Mouse (Mus musculus) layer of hippocampus, adult 2 months (tissue): ENCODE data around the gene Pigc. TPM values are rescaled to one million over a fixed set of nuclear protein-coding genes. Genes with fewer than 3 reads are reported as not detected.
A peak's percentile ranks its signal among the peaks of the same experiment; 100 is the strongest.

ENCODE experiments used
- DNase-seq, 2 experiments: peaks; one replicate each; pipeline ENCODE4 v3.0.0; 2022; ENCODE audit warnings: low spot score in 2 of 2
- H3K27ac ChIP-seq: fragments of 200-600 bp; 2 replicates; pipeline ENCODE4 v1.8.1; 2022
- H3K4me3 ChIP-seq: fragments of 200-600 bp; 2 replicates; pipeline ENCODE4 v1.8.1; 2022; ENCODE audit warnings: mild to moderate bottlenecking
- CTCF ChIP-seq: fragments of 200-600 bp; conservative IDR thresholded peaks from 2 replicates; pipeline ENCODE4 v1.8.1; 2022; ENCODE audit warnings: antibody characterized with exemption, mild to moderate bottlenecking, moderate library complexity
- total RNA-seq, 2 experiments: library from RNA; stranded (reverse); gene quantifications; 2 replicates each; pipeline ENCODE4 v1.2.3; 2021

Pigc gene
- total RNA-seq, 2 experiments from 2014 or later = 13.3 to 14.5 TPM

DNA sequence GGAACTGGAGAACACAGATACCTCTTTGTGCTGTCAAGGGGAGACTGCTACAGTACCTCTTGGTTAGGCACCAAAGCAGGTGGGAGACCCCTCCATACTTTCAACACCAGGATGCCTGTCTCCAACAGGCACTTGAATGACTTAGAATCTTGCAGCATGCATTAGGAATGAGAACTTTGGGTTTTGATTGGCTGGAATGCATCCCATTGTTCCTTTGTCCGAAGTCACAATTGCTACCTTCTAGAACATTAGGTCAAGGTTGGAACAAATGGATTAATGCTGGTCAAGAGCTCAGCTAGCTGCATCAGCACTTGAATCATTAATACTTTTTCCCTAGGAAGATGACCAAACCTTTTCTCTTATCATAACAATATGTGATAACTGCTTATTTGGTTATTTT lies 10.6 kb downstream of the Pigc start, which contains the start of gene 4930558K02Rik:
TSS of gene 4930558K02Rik (minus strand) at position 101 of the 400 bp plus-strand sequence.
- Histone ChIP-seq H3K27ac (no peak within 1 kb of the TSS), H3K4me3 (no peak within 1 kb of the TSS)
- TF ChIP-seq CTCF = no peak
- DNase-seq = no peak

DNA sequence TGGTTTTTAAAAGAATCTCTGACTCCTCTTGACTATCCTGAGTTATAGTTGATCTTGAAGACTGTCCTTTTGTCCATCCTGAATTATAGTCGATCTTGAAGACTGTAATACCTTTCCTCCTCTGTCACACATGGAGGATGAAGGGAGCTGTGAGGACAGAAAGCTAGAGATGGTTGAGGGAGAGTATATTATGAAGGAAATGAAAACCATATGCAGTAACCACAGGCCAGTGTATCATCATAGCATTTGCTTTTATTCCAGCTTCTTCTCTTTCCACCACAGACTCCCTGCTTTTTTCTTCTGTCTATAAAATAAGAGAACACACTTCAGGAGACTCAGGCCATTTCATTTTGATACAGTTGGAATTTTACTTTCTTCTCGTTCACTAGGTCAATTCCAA lies 11.1 kb downstream of the Pigc start:
- no peak for DNase-seq
- TF ChIP-seq CTCF = no peak
- H3K4me3 ChIP-seq = no peak overlapping the region
- no peak overlapping the region for H3K27ac ChIP-seq

- DNase-seq = no peak
- TF ChIP-seq CTCF = no peak
- Histone ChIP-seq H3K27ac (no peak overlapping the region), H3K4me3 (no peak overlapping the region)
Measured at GRCm38 (mm10) chr1:161980626-161981298, 11.8 kb downstream of the Pigc start.

DNA sequence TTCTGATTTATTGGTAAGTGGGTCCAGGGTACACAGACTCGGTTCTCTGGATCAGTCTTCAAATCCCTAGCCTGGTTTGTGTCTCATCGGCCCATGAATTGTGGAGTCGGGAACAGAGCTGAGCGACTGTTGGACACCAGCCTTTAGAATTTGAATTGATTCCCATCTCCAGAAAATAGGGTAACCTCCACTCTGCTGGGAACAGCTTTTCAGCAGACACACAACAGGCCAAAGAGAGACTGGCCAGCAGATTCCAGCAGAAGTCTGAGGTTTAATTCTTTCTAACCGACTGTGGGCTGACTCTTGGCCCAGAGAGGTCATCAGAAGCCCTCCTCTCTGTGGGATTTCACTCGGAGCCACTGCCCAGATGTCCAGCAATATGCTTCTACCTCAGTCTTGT lies 14.5 kb downstream of the Pigc start:
- no peak overlapping the region for H3K4me3 ChIP-seq
- TF ChIP-seq CTCF = no peak
- no peak overlapping the region for H3K27ac ChIP-seq
- no peak for DNase-seq

DNA sequence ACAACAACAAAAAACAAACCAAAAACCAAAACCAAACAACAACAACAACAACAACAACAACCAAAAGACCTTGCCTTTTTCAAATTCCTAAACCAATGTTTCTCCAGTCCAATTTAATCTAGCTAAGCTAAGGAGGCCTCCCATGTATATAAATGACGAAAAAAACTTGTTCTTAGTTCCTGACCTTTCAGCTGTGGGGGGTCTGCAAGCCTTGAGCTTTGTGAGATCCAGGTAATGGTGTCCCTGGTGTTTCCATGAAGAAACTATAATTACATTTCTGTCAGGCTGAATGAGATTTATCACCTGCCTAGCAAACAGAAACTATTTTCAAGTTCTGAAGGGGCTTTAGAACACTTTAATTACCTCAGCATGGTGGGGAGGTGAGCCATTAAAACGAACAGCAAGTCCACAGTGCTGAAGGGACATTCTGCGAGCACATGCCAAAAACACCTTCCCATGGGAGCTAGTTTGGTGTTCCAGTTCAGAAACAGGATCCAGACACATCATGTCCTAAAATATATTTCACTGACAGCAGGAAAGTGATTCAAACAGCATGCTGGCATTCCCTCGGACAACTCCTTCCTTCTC lies 15.1 kb downstream of the Pigc start:
- no peak for DNase-seq
- no peak for TF ChIP-seq CTCF
- Histone ChIP-seq H3K27ac (no peak overlapping the region), H3K4me3 (no peak overlapping the region)

DNA sequence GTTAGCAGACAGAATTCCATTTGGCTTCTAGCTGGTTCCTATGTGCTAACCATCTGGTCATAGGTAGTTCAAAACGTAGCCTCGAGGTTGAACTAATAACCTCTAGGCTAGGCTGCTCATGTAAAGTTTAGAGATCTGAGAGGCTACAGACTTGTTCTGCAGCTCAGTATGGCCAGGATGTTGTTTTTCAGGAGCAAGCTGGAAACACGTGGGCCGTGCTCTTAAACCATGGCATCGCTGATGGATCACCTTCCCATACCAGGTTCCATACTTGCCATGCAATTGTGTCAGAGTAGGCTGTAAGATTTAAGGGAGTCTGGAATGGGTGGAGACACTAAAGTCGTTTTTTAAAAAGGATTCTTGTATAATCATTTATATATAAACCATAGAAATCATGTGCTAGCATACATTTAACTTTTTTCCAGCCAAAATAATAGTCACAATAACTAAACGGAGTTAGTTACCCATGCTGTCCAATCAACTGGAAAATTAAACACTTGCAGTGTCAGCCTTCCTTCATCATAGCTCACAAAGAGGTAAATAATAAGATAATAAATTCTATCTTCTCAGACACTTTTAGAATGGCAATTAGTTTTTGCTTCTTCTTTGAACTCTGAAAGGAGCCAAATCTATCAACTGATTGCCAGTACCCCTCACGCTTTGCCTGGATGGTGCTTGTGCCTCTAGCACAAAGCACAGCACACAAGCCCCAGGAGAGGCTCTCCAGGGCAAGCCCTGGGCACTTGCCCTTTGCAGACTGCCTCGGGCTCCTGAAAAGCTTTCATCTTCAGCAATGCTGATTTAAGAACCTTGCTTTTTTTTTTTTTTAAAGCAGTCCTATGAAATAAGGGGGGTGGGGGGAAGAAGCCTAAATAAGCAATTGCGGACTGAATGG lies 21.9 kb downstream of the Pigc start:
- no peak for DNase-seq
- no peak for TF ChIP-seq CTCF
- Histone ChIP-seq H3K27ac (no peak overlapping the region), H3K4me3 (no peak overlapping the region)

DNA sequence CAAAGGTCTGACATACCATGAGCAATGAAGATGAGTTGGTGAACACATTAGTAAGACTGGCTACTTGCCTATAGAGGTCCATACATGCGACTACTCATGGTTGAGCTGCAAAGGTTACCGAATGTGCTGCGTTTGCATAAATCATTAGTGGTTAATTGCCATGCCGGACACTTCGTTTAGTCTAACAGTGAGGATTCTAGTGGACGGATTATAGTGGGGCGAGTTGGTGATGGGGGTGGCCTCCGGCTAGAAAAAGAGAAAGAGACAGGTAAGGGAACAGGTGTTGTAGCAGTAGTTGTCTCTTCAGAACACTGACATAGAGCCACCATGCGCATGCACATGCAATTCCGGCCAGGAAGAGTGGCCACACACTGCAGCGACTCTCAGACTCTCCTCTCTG lies 22.9 kb downstream of the Pigc start:
- TF ChIP-seq CTCF = no peak
- DNase-seq = no peak
- no peak overlapping the region for H3K27ac ChIP-seq
- no peak overlapping the region for H3K4me3 ChIP-seq

DNA sequence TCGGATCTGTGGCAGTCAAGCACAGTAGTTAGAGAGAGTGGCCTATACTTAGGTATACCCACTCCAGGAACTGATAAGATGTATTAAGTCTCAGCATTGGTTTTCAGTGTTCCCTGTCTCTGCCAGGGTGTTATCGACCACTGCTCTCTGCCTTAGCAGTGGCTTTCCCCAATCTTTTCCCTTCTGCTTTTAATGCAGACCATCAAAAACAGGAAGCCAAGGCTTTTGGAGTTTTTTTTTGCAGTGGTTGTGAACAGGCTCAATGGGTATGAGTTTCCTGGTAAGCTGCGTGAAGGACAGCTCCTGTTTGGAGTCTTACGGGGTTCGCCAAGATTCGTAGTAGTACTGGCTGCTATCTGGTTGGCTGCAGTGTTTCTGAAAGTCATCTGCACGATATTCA lies 23.4 kb downstream of the Pigc start:
- no peak for DNase-seq
- H3K27ac ChIP-seq = no peak overlapping the region
- H3K4me3 ChIP-seq = no peak overlapping the region
- TF ChIP-seq CTCF = no peak

- no peak for TF ChIP-seq CTCF
- no peak for DNase-seq
- Histone ChIP-seq H3K4me3 (no peak overlapping the region), H3K27ac (0 out of 2 replicates have a peak overlapping the region, but pooled peaks have one; percentile 77)
Measured at GRCm38 (mm10) chr1:161998781-161999180, 29.8 kb downstream of the Pigc start.

- DNase-seq = no peak
- Histone ChIP-seq H3K4me3 (0 out of 2 replicates have a peak overlapping the region, but pooled peaks have one; percentile 4), H3K27ac (peak overlapping the region; percentile 77)
- no peak for TF ChIP-seq CTCF
Measured at GRCm38 (mm10) chr1:161999338-161999737, 30.4 kb downstream of the Pigc start.

GRCm38 (mm10) chr1:161999882-162000371 lies 30.9 kb downstream of the Pigc start:
- Histone ChIP-seq H3K4me3 (no peak overlapping the region), H3K27ac (peak overlapping the region; percentile 77)
- TF ChIP-seq CTCF = peak; percentile 93
- DNase-seq = peak; percentile 65 to 82

GRCm38 (mm10) chr1:162001328-162001727 lies 32.3 kb downstream of the Pigc start:
- TF ChIP-seq CTCF = no peak

More at GRCm38 (mm10) chr1:162001328-162001727, 32.3 kb downstream of the Pigc start:
- no peak overlapping the region for H3K4me3 ChIP-seq
- no peak for DNase-seq
- H3K27ac ChIP-seq = no peak overlapping the region
